Mouse (Mus musculus): ENCODE data around the gene Sgsm2. TPM values are rescaled to one million over a fixed set of nuclear protein-coding genes. Genes with fewer than 3 reads are reported as not detected.

Sgsm2 gene
- 2.2 and 3.1 TPM in 2 replicates for polyA plus RNA-seq (2015; fragmentation: Nextera tagmentation; extraction: Ambion mirVana)

- peak; percentile 57 for DNase-seq (ENCODE audit: low spot score)
Measured at GRCm38 (mm10) chr11:74896901-74897677, at the start of gene Sgsm2. Gene Sgsm2, minus strand, starts transcription at chr11:74897060.

GRCm38 (mm10) chr11:74946348-74946747 is 49.5 kb upstream of the Sgsm2 start:
- DNase-seq (ENCODE audit: low spot score) = peak; percentile 60

GRCm38 (mm10) chr11:74930391-74930790 is 33.5 kb upstream of the Sgsm2 start:
- DNase-seq (ENCODE audit: low spot score) = no peak

- no peak for DNase-seq (ENCODE audit: low spot score)
Measured at GRCm38 (mm10) chr11:74929111-74929510, 32.3 kb upstream of the Sgsm2 start.

GRCm38 (mm10) chr11:74927236-74927725 is 30.4 kb upstream of the Sgsm2 start:
- no peak for DNase-seq (ENCODE audit: low spot score)

GRCm38 (mm10) chr11:74926388-74927005 is 29.6 kb upstream of the Sgsm2 start:
- peak; percentile 33 for DNase-seq (ENCODE audit: low spot score)

- peak; percentile 98 for DNase-seq (ENCODE audit: low spot score)
Measured at GRCm38 (mm10) chr11:74925577-74926387, 28.9 kb upstream of the Sgsm2 start, which contains the start of the genes Smg6 and Srr. Gene Smg6, plus strand, starts transcription at chr11:74925823. Gene Srr, minus strand, starts transcription at chr11:74925948.

- peak; percentile 17 for DNase-seq (ENCODE audit: low spot score)
Measured at GRCm38 (mm10) chr11:74924149-74924548, 27.3 kb upstream of the Sgsm2 start.

- DNase-seq (ENCODE audit: low spot score) = no peak
Measured at GRCm38 (mm10) chr11:74919249-74919648, 22.4 kb upstream of the Sgsm2 start.

GRCm38 (mm10) chr11:74912492-74912891 is 15.6 kb upstream of the Sgsm2 start:
- no peak for DNase-seq (ENCODE audit: low spot score)

GRCm38 (mm10) chr11:74909978-74910377 is 13.1 kb upstream of the Sgsm2 start:
- DNase-seq (ENCODE audit: low spot score) = no peak

GRCm38 (mm10) chr11:74908618-74909399 is 11.9 kb upstream of the Sgsm2 start:
- no peak for DNase-seq (ENCODE audit: low spot score)

- DNase-seq (ENCODE audit: low spot score) = no peak
Measured at GRCm38 (mm10) chr11:74907850-74908249, 11.0 kb upstream of the Sgsm2 start.

GRCm38 (mm10) chr11:74902416-74902815 is 5.6 kb upstream of the Sgsm2 start:
- DNase-seq (ENCODE audit: low spot score) = no peak

GRCm38 (mm10) chr11:74901555-74901954 is 4.7 kb upstream of the Sgsm2 start:
- no peak for DNase-seq (ENCODE audit: low spot score)

GRCm38 (mm10) chr11:74898517-74898827 is 1.6 kb upstream of the Sgsm2 start:
- DNase-seq (ENCODE audit: low spot score) = no peak

- peak; percentile 91 for DNase-seq (ENCODE audit: low spot score)
Measured at GRCm38 (mm10) chr11:74897678-74898516, 1.0 kb upstream of the Sgsm2 start, which contains the start of gene Tsr1. Gene Tsr1, plus strand, starts transcription at chr11:74898071.

GRCm38 (mm10) chr11:74895980-74896900 is 620 bp downstream of the Sgsm2 start:
- peak; percentile 42 for DNase-seq (ENCODE audit: low spot score)

GRCm38 (mm10) chr11:74894619-74895018 is 2.2 kb downstream of the Sgsm2 start:
- no peak for DNase-seq (ENCODE audit: low spot score)
